Mouse (Mus musculus) layer of hippocampus, adult 18-20 months (tissue): ENCODE data around the gene Ppp1r36. TPM values are rescaled to one million over a fixed set of nuclear protein-coding genes. Genes with fewer than 3 reads are reported as not detected.

ENCODE experiments used
- DNase-seq, 2 experiments: peaks; one replicate each; pipeline ENCODE4 v3.0.0; 2022; ENCODE audit warnings: low spot score in 2 of 2
- total RNA-seq, 2 experiments: library from RNA; stranded (reverse); gene quantifications; 2 replicates each; pipeline ENCODE4 v1.2.3; 2021

Gene Ppp1r36
- total RNA-seq, 2 experiments from 2014 or later, result 1.5 to 1.9 TPM

DNA sequence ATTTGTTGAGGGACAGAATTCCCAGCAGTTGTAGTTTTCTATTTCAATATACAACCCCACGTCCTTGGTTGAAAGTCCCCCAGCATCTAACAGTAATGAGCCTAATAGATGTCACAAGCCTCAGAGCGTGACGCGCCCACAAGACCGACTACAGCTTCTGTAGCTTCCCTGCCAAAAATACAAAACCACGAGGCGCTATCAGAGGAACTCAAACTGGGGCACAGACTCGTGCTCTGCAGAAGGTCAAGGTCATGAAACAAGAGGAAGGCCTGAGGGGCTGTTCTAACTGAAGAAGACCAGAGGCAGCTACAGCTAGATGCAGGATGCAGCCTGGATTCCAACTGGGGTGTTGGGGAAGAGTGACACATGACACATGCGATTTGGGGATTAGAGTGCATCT, 69.6 kb downstream of the Ppp1r36 start:
- no peak for DNase-seq

Other genes starting within 250 kb of the Ppp1r36 start
- under 1 TPM; 0.18 to 0.27 TPM for gene Esr2, start 240.3 kb upstream of the Ppp1r36 start, total RNA-seq
- gene Tex21, start 170.8 kb upstream of the Ppp1r36 start, total RNA-seq, result not detected
- gene Mthfd1, start 162.2 kb upstream of the Ppp1r36 start, total RNA-seq, result 10 to 100 TPM; 42.6 to 46.1 TPM
- 10 to 100 TPM; 57.9 to 61.0 TPM for gene Akap5, start 92.6 kb upstream of the Ppp1r36 start, total RNA-seq
- gene Zbtb25, start 47.9 kb upstream of the Ppp1r36 start, total RNA-seq, result 10 to 100 TPM; 14.3 to 16.1 TPM
- gene Zbtb1, start 47.3 kb upstream of the Ppp1r36 start, total RNA-seq, result 1 to 10 TPM; 6.8 to 7.4 TPM
- 100 to 1,000 TPM; 122 to 125 TPM for gene Hspa2, start 13.4 kb upstream of the Ppp1r36 start, total RNA-seq
- gene Plekhg3, start 113.4 kb downstream of the Ppp1r36 start, total RNA-seq, result 10 to 100 TPM; 21.9 to 24.5 TPM